Mouse (Mus musculus): Measurements from ENCODE around the gene Rftn1. TPM values are rescaled to one million over a fixed set of nuclear protein-coding genes. Genes with fewer than 3 reads are reported as not detected.

The Rftn1 gene
- polyA plus RNA-seq, 1 experiment from 2014 or later: 15.5 TPM

- Histone ChIP-seq H3K9ac (ENCODE audit: low read depth, low read length) (no peak overlapping the region), H3K4me3 (ENCODE audit: low read depth, low read length) (no peak overlapping the region), H3K27ac (replicated peaks; ENCODE audit: low read depth, low read length) (no peak overlapping the region), H3K27me3 (replicated peaks; ENCODE audit: control insufficient read depth, insufficient read depth, low read length) (no peaks in the 10 kb centered on the region), H3K9me3 (ENCODE audit: control insufficient read depth, low read length) (no peaks in the 10 kb centered on the region), H3K4me2 (ENCODE audit: low read depth, low read length) (no peak overlapping the region), H3K36me3 (ENCODE audit: control insufficient read depth, insufficient read depth, low read length) (no peaks in the 10 kb centered on the region), H3K4me1 (ENCODE audit: control insufficient read depth, insufficient read depth, low read length) (no peaks in the 10 kb centered on the region)
- no peak for DNase-seq (ENCODE audit: low spot score)
- WGBS: 89% methylated on average over 6 of the region's 6 CpGs
- no peak for ATAC-seq (ENCODE audit: low read depth)
Observed at GRCm38 (mm10) chr17:49987095-49987494, 203.4 kb downstream of the Rftn1 start.

GRCm38 (mm10) chr17:49983478-49983877 lies 207.0 kb downstream of the Rftn1 start:
- DNase-seq (ENCODE audit: low spot score) (no peak), ATAC-seq (ENCODE audit: low read depth) (no peak)
- WGBS: 66% methylated on average over 5 of the region's 5 CpGs
- Histone ChIP-seq H3K9ac (ENCODE audit: low read depth, low read length) (no peak overlapping the region), H3K4me2 (ENCODE audit: low read depth, low read length) (no peak overlapping the region), H3K27ac (replicated peaks; ENCODE audit: low read depth, low read length) (no peak overlapping the region), H3K36me3 (ENCODE audit: control insufficient read depth, insufficient read depth, low read length) (no peaks in the 10 kb centered on the region), H3K9me3 (ENCODE audit: control insufficient read depth, low read length) (peaks cover 6% of the 10 kb centered on the region), H3K4me3 (ENCODE audit: low read depth, low read length) (no peak overlapping the region), H3K27me3 (replicated peaks; ENCODE audit: control insufficient read depth, insufficient read depth, low read length) (no peaks in the 10 kb centered on the region), H3K4me1 (ENCODE audit: control insufficient read depth, insufficient read depth, low read length) (no peaks in the 10 kb centered on the region)

- peaks cover 6% of the 10 kb centered on the region for H3K9me3 ChIP-seq (ENCODE audit: control insufficient read depth, low read length)
- WGBS: 69% methylated on average over 6 of the region's 6 CpGs
- H3K4me3 ChIP-seq (ENCODE audit: low read depth, low read length): no peak overlapping the region
- H3K4me1 ChIP-seq (ENCODE audit: control insufficient read depth, insufficient read depth, low read length): no peaks in the 10 kb centered on the region
- H3K36me3 ChIP-seq (ENCODE audit: control insufficient read depth, insufficient read depth, low read length): no peaks in the 10 kb centered on the region
- H3K9ac ChIP-seq (ENCODE audit: low read depth, low read length): no peak overlapping the region
- H3K27me3 ChIP-seq (replicated peaks; ENCODE audit: control insufficient read depth, insufficient read depth, low read length): no peaks in the 10 kb centered on the region
- ATAC-seq (ENCODE audit: low read depth) (no peak), DNase-seq (ENCODE audit: low spot score) (no peak)
- H3K4me2 ChIP-seq (ENCODE audit: low read depth, low read length): no peak overlapping the region
- no peak overlapping the region for H3K27ac ChIP-seq (replicated peaks; ENCODE audit: low read depth, low read length)
Observed at GRCm38 (mm10) chr17:49982611-49983390, 207.7 kb downstream of the Rftn1 start.

- Histone ChIP-seq H3K4me1 (ENCODE audit: control insufficient read depth, insufficient read depth, low read length) (no peaks in the 10 kb centered on the region), H3K9me3 (ENCODE audit: control insufficient read depth, low read length) (peaks cover 6% of the 10 kb centered on the region), H3K9ac (ENCODE audit: low read depth, low read length) (no peak overlapping the region), H3K4me2 (ENCODE audit: low read depth, low read length) (no peak overlapping the region), H3K36me3 (ENCODE audit: control insufficient read depth, insufficient read depth, low read length) (no peaks in the 10 kb centered on the region), H3K27me3 (replicated peaks; ENCODE audit: control insufficient read depth, insufficient read depth, low read length) (no peaks in the 10 kb centered on the region), H3K27ac (replicated peaks; ENCODE audit: low read depth, low read length) (no peak overlapping the region), H3K4me3 (ENCODE audit: low read depth, low read length) (no peak overlapping the region)
- ATAC-seq (ENCODE audit: low read depth): no peak
- DNase-seq (ENCODE audit: low spot score): no peak
- WGBS: 82% methylated on average over 4 of the region's 4 CpGs
Observed at GRCm38 (mm10) chr17:49981591-49981990, 208.9 kb downstream of the Rftn1 start.

- H3K4me3 ChIP-seq (ENCODE audit: low read depth, low read length): no peak overlapping the region
- no peak overlapping the region for H3K27ac ChIP-seq (replicated peaks; ENCODE audit: low read depth, low read length)
- WGBS: 93% methylated on average over 4 of the region's 4 CpGs
- no peak overlapping the region for H3K9ac ChIP-seq (ENCODE audit: low read depth, low read length)
- H3K27me3 ChIP-seq (replicated peaks; ENCODE audit: control insufficient read depth, insufficient read depth, low read length): no peaks in the 10 kb centered on the region
- no peaks in the 10 kb centered on the region for H3K4me1 ChIP-seq (ENCODE audit: control insufficient read depth, insufficient read depth, low read length)
- DNase-seq (ENCODE audit: low spot score) (no peak), ATAC-seq (ENCODE audit: low read depth) (no peak)
- H3K4me2 ChIP-seq (ENCODE audit: low read depth, low read length): no peak overlapping the region
- H3K9me3 ChIP-seq (ENCODE audit: control insufficient read depth, low read length): peaks cover 6% of the 10 kb centered on the region
- H3K36me3 ChIP-seq (ENCODE audit: control insufficient read depth, insufficient read depth, low read length): no peaks in the 10 kb centered on the region
Observed at GRCm38 (mm10) chr17:49979761-49980285, 210.7 kb downstream of the Rftn1 start.

GRCm38 (mm10) chr17:49977424-49977790 lies 213.1 kb downstream of the Rftn1 start:
- DNase-seq (ENCODE audit: low spot score) (no peak), ATAC-seq (ENCODE audit: low read depth) (no peak)
- 67% methylated on average over 3 of the region's 3 CpGs for WGBS

GRCm38 (mm10) chr17:49976678-49977423 lies 213.6 kb downstream of the Rftn1 start:
- Histone ChIP-seq H3K9ac (ENCODE audit: low read depth, low read length) (no peak overlapping the region), H3K36me3 (ENCODE audit: control insufficient read depth, insufficient read depth, low read length) (no peaks in the 10 kb centered on the region), H3K27me3 (replicated peaks; ENCODE audit: control insufficient read depth, insufficient read depth, low read length) (no peaks in the 10 kb centered on the region), H3K27ac (replicated peaks; ENCODE audit: low read depth, low read length) (no peak overlapping the region), H3K9me3 (ENCODE audit: control insufficient read depth, low read length) (peaks cover 6% of the 10 kb centered on the region), H3K4me1 (ENCODE audit: control insufficient read depth, insufficient read depth, low read length) (no peaks in the 10 kb centered on the region), H3K4me3 (ENCODE audit: low read depth, low read length) (no peak overlapping the region), H3K4me2 (ENCODE audit: low read depth, low read length) (no peak overlapping the region)
- ATAC-seq (ENCODE audit: low read depth) (no peak), DNase-seq (ENCODE audit: low spot score) (no peak)
- WGBS: 83% methylated on average over 4 of the region's 4 CpGs

More at GRCm38 (mm10) chr17:49977424-49977790, 213.1 kb downstream of the Rftn1 start:
- no peak overlapping the region for H3K4me3 ChIP-seq (ENCODE audit: low read depth, low read length)
- peaks cover 6% of the 10 kb centered on the region for H3K9me3 ChIP-seq (ENCODE audit: control insufficient read depth, low read length)
- H3K9ac ChIP-seq (ENCODE audit: low read depth, low read length): no peak overlapping the region
- no peaks in the 10 kb centered on the region for H3K27me3 ChIP-seq (replicated peaks; ENCODE audit: control insufficient read depth, insufficient read depth, low read length)
- no peak overlapping the region for H3K27ac ChIP-seq (replicated peaks; ENCODE audit: low read depth, low read length)
- H3K4me2 ChIP-seq (ENCODE audit: low read depth, low read length): no peak overlapping the region
- H3K4me1 ChIP-seq (ENCODE audit: control insufficient read depth, insufficient read depth, low read length): no peaks in the 10 kb centered on the region
- no peaks in the 10 kb centered on the region for H3K36me3 ChIP-seq (ENCODE audit: control insufficient read depth, insufficient read depth, low read length)

GRCm38 (mm10) chr17:49975481-49975880 lies 215.0 kb downstream of the Rftn1 start:
- Histone ChIP-seq H3K9me3 (ENCODE audit: control insufficient read depth, low read length) (peaks cover 6% of the 10 kb centered on the region), H3K27me3 (replicated peaks; ENCODE audit: control insufficient read depth, insufficient read depth, low read length) (no peaks in the 10 kb centered on the region), H3K9ac (ENCODE audit: low read depth, low read length) (no peak overlapping the region), H3K36me3 (ENCODE audit: control insufficient read depth, insufficient read depth, low read length) (no peaks in the 10 kb centered on the region), H3K4me1 (ENCODE audit: control insufficient read depth, insufficient read depth, low read length) (no peaks in the 10 kb centered on the region), H3K4me3 (ENCODE audit: low read depth, low read length) (no peak overlapping the region), H3K4me2 (ENCODE audit: low read depth, low read length) (no peak overlapping the region), H3K27ac (replicated peaks; ENCODE audit: low read depth, low read length) (no peak overlapping the region)
- DNase-seq (ENCODE audit: low spot score) (no peak), ATAC-seq (ENCODE audit: low read depth) (no peak)
- WGBS: 63% methylated on average over 7 of the region's 7 CpGs

Measured in embryonic facial prominence, embryonic 14.5 days (tissue).